Mouse (Mus musculus): ENCODE data around the gene Smoc1.

- TF ChIP-seq CTCF (IDR thresholded peaks at IDR 0.05) (no peak), POLR2A (IDR thresholded peaks at IDR 0.05; ENCODE audit: insufficient read depth, low read depth, low read length) (no peak)
Observed at GRCm38 (mm10) chr12:81074139-81074538, 47.5 kb downstream of the Smoc1 start.
